Mouse (Mus musculus) forebrain, embryonic 16.5 days (tissue): ENCODE data around the gene Arhgap22. TPM values are rescaled to one million over a fixed set of nuclear protein-coding genes. Genes with fewer than 3 reads are reported as not detected.

ENCODE experiments used
- ATAC-seq: fragments of 200-750 bp; cut with Nextera tagmentation; 2 replicates; pipeline ENCODE4 v1.8.0; 2017; ENCODE audit warnings: mild to moderate bottlenecking, moderate library complexity
- H3K27ac ChIP-seq: fragments of 300-500 bp; sonication (generic); 2 replicates; pipeline ENCODE4 v1.5.1; 2014; ENCODE audit warnings: low read length, control low read depth
- H3K27me3 ChIP-seq: fragments of 300-500 bp; sonication (generic); replicated peaks from 2 replicates; pipeline ENCODE4 v1.6.1; 2014; ENCODE audit warnings: low read length; ENCODE audit not compliant: control insufficient read depth, insufficient read depth
- H3K36me3 ChIP-seq: fragments of 300-500 bp; sonication (generic); 2 replicates; pipeline ENCODE4 v1.6.1; 2014; ENCODE audit not compliant: control insufficient read depth, insufficient read depth
- H3K4me1 ChIP-seq: fragments of 300-500 bp; sonication (generic); replicated peaks from 2 replicates; pipeline ENCODE4 v1.6.1; 2014; ENCODE audit warnings: low read length; ENCODE audit not compliant: control insufficient read depth, insufficient read depth
- H3K4me2 ChIP-seq: fragments of 300-500 bp; sonication (generic); 2 replicates; pipeline ENCODE4 v1.6.1; 2014; ENCODE audit warnings: mild to moderate bottlenecking, low read length, control low read depth
- H3K4me3 ChIP-seq: fragments of 300-500 bp; sonication (generic); replicated peaks from 2 replicates; pipeline ENCODE4 v1.5.1; 2014; ENCODE audit warnings: mild to moderate bottlenecking, low read length, control low read depth
- H3K9ac ChIP-seq: fragments of 300-500 bp; sonication (generic); replicated peaks from 2 replicates; pipeline ENCODE4 v1.6.1; 2014; ENCODE audit warnings: low read depth, low read length, control low read depth
- H3K9me3 ChIP-seq: fragments of 300-500 bp; sonication (generic); 2 replicates; pipeline ENCODE4 v1.6.1; 2016; ENCODE audit warnings: low read length; ENCODE audit not compliant: control insufficient read depth
- WGBS: fragments of 180-500 bp; shearing (Covaris S2); extraction: QIAGEN DNeasy Blood & Tissue Kit; methylation state at CpG from one replicate; pipeline ENCODE4 v1.1.7; 2014; 5-methylcytosine and 5-hydroxymethylcytosine counted together
- polyA plus RNA-seq: library from polyadenylated mRNA; unstranded; fragments of >200 nt; fragmentation: Nextera tagmentation; extraction: Ambion mirVana; gene quantifications from 2 replicates; pipeline ENCODE4 v1.2.1, GENCODE M21; 2015

Gene Arhgap22
- polyA plus RNA-seq, 1 experiment from 2014 or later, result 0.47 TPM

DNA sequence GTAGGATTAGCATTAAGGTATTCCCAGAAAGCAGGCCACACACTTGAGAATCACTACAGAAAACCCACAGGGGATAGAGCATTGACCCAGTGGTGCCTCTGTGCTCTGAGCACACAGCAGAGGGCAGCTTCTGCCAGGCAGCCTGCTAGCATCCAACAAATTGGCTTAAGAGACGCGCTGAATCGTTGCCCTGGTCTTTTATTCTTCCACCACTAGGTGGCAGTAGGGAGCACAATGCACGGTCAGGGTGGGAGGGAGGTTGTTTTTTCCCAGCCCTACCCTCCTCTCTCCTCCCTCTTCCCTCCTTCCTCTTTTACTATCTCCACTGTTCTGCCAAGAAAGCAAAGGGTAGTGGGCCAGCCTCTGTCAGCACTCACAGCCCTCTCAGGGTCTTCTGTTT is 99.8 kb downstream of the Arhgap22 start:
- Histone ChIP-seq H3K27me3 (peaks cover 2% of the 10 kb centered on the region; the same call in 1 of the 2 replicates), H3K9me3 (no peaks in the 10 kb centered on the region), H3K4me3 (no peak overlapping the region), H3K27ac (no peak overlapping the region), H3K4me2 (0 out of 2 replicates have a peak overlapping the region, but pooled peaks have one; percentile 17), H3K4me1 (peaks cover 7% of the 10 kb centered on the region; the same call in 1 of the 2 replicates), H3K36me3 (no peaks in the 10 kb centered on the region), H3K9ac (no peak overlapping the region)
- WGBS, result 0% methylated on average over 4 of the region's 4 CpGs
- peak; percentile 69 for ATAC-seq

DNA sequence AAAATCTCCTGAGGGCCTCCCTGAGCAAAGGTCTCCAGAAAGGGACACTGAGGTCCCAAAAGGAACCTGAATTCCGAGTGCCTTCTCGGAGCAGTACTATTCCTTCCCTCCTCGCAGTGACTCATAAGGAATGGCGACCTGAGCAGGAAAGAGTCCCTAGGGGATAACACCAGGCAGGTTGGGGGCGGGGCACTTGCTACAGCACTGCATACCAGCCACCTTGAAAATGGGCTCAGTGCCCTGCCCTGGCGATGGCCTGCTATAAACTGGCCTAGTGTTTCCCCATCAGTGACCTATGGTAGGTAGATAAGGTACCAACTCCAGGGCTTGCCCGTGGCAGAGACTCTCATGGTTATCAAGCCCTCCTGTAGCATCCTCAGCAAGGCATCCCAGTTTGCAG is 100.3 kb downstream of the Arhgap22 start:
- WGBS, result 53% methylated on average over 7 of the region's 7 CpGs
- H3K9ac ChIP-seq, result no peak overlapping the region
- H3K27me3 ChIP-seq, result peaks cover 2% of the 10 kb centered on the region; the same call in 1 of the 2 replicates
- H3K4me1 ChIP-seq, result peaks cover 7% of the 10 kb centered on the region; the same call in 1 of the 2 replicates
- peak; percentile 28; the same call in 1 of the 2 replicates for ATAC-seq
- H3K9me3 ChIP-seq, result no peaks in the 10 kb centered on the region
- H3K36me3 ChIP-seq, result no peaks in the 10 kb centered on the region
- no peak overlapping the region for H3K4me2 ChIP-seq
- H3K27ac ChIP-seq, result no peak overlapping the region
- no peak overlapping the region for H3K4me3 ChIP-seq

DNA sequence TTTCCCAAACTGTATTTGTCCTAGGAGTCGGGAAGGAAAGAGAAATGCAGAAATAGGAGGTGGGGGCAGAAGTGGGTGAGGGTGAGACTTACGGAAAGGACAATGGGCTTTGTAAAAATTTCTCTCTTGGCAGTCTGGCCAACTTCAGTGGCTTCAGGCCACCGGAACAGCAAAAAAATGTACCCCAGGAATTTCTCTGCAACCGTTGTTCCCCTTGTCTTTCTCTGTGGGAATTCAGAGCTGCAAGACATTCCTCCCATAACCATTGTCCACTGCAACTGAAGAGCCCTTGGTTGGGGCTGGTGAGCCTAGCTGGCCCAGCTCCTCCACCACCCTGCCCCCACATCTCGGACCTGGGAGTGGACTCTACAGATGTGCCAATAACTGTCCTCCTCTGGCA is 101.3 kb downstream of the Arhgap22 start:
- WGBS, result 45% methylated on average over 5 of the region's 5 CpGs
- no peak for ATAC-seq
- Histone ChIP-seq H3K27me3 (peaks cover 7% of the 10 kb centered on the region), H3K9ac (no peak overlapping the region), H3K4me3 (no peak overlapping the region), H3K9me3 (no peaks in the 10 kb centered on the region), H3K27ac (no peak overlapping the region), H3K4me2 (no peak overlapping the region), H3K36me3 (no peaks in the 10 kb centered on the region), H3K4me1 (peaks cover 12% of the 10 kb centered on the region)

DNA sequence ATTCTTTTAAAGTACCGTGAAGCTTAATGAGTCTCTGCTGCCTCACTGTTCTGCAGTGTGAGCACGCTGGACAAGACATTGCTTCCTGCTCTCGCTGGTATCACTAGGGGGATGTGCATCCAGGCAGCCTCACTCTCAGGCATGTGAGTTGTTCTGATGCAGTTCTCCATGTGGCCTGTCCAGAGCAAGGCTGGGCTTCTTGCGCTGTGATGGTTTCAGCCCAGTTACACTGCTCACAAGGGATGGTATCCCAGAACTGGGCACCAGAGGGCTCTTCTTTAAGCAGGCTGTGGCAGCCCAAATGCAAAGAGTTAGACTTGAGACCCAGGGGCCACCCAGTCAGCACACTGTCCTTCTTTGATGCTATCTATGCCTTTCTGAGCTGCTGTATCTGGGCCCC is 101.9 kb downstream of the Arhgap22 start:
- Histone ChIP-seq H3K4me2 (no peak overlapping the region), H3K27me3 (peaks cover 12% of the 10 kb centered on the region), H3K4me3 (no peak overlapping the region), H3K9ac (no peak overlapping the region), H3K4me1 (peaks cover 17% of the 10 kb centered on the region), H3K27ac (no peak overlapping the region), H3K36me3 (no peaks in the 10 kb centered on the region), H3K9me3 (no peaks in the 10 kb centered on the region)
- WGBS, result 55% methylated on average over 4 of the region's 4 CpGs
- no peak for ATAC-seq

DNA sequence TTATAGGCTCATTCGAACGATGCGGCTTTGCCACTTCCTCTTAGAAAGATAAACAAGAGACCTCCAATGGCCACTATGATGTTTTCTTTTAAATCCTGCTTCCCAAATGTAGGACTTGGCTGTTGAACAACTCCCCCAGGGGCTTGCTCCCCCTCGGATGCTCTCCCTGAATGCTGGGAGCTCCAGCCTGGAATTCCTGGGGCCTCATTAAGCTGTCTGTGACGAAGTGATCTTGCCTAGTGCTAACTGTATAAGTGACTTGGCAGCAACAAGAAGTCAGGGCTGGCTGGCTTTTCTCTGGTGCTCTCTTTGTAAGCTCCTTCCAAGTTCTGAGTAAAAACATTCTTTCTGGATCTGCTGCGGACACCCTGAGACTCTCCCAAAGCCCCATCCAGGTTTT is 104.1 kb downstream of the Arhgap22 start:
- no peaks in the 10 kb centered on the region for H3K9me3 ChIP-seq
- 34% methylated on average over 6 of the region's 6 CpGs for WGBS
- H3K36me3 ChIP-seq, result no peaks in the 10 kb centered on the region
- no peak overlapping the region for H3K27ac ChIP-seq
- no peak overlapping the region for H3K9ac ChIP-seq
- H3K27me3 ChIP-seq, result peaks cover 16% of the 10 kb centered on the region
- no peak overlapping the region for H3K4me2 ChIP-seq
- no peak for ATAC-seq
- no peak overlapping the region for H3K4me3 ChIP-seq
- peaks cover 18% of the 10 kb centered on the region for H3K4me1 ChIP-seq

DNA sequence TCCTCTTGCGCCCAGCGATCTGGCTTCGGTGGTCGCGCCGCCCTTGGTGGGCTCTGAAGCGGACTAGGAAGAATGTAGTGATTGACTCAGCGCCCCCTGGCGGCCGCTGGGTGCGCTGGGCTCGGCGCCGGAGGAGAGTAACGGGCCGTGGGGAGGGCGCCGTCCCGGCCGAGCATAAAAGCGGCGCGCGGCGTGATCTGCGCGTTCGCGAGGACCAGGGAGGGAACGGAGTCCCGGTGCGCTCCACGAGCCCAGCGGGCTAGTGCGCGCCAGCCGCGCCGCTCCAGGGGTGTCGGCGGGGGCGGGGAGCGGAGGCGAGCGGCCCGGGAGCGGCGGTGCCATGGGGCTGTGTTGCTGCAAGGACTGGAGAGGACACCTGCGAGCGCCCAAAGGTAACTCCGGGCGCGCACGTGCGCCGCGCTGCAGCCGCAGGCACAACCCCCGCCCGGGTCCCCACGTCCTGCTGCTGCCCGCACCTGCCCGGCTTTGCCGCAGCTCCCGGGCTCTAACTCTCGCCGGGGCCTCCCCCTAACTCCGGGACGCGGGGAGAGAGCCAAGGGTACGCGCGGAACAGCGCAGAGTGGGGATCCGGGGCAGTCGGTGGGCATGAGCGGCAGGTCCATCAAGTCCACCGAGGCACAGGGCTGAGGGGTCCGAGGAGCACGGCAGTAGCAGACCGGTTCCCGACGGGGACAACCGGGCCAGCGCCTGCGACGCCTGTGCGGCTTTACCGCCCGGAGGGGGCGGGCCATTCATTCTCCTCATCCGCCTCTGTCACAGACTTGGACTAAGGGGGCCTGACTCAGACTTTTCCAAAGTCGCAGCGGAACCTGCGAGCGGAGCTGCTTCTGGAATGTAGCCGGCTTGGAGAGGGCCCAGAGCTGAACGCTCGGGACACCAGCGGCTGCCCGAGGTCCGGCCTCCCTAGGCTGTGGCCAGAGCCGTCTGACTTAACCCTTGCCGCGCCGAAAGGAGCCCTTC is 106.0 kb downstream of the Arhgap22 start:
- Histone ChIP-seq H3K36me3 (no peaks in the 10 kb centered on the region), H3K4me2 (peak overlapping the region; percentile 99), H3K9ac (peak overlapping the region; percentile 50), H3K27me3 (peaks cover 16% of the 10 kb centered on the region), H3K9me3 (no peaks in the 10 kb centered on the region), H3K4me3 (peak overlapping the region; percentile 64), H3K27ac (no peak overlapping the region), H3K4me1 (peaks cover 18% of the 10 kb centered on the region)
- under 1% methylated on average over 105 of the region's 106 CpGs for WGBS
- ATAC-seq, result peak; percentile 75

DNA sequence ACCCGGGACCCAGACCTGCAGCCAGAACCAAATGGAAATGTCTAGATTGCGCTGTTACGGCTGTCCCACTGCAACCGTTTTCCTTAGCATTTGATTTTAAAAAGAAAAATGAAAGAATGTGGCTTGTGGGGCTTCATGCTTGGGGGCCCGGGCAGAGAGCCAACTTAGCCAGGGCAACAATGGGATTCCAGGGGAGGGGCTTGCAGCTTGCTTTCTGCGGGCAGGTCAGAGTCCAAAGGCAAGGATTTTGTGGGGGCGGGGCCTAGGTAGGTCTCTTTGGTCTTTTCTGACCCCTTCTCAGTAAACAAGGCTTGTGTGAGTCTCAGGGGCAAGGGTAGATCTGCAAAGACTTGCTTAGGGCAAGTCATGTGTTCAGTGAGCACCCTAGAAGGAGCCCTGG is 107.0 kb downstream of the Arhgap22 start:
- H3K4me3 ChIP-seq, result no peak overlapping the region
- H3K4me1 ChIP-seq, result peaks cover 18% of the 10 kb centered on the region
- H3K27me3 ChIP-seq, result peaks cover 16% of the 10 kb centered on the region
- H3K36me3 ChIP-seq, result no peaks in the 10 kb centered on the region
- ATAC-seq, result no peak
- H3K9ac ChIP-seq, result no peak overlapping the region
- 2% methylated on average over 7 of the region's 7 CpGs for WGBS
- peak overlapping the region; percentile 13; the same call in 1 of the 2 replicates for H3K4me2 ChIP-seq
- no peaks in the 10 kb centered on the region for H3K9me3 ChIP-seq
- no peak overlapping the region for H3K27ac ChIP-seq

DNA sequence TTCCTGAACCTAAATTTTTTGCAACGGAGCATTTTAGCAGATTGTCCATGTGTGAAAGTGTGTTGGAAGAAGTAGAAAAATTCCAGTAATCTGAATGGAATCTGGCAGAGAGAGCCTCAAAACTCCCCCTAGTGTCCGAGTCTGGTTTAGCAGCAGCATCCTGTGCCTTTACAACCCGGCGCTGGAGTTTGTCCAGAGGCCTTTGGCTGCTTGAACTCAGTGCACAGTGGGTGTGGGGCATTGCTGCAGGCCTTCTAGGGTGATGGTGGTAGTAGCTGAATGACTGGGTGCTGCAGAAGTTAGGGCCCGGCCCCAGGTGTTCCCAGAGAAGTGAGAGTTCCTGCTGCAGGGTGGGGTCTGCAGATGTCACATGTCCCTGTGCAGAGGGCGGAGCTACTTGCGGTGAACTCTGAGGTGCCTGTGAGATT is 108.8 kb downstream of the Arhgap22 start:
- H3K4me3 ChIP-seq, result no peak overlapping the region
- H3K9me3 ChIP-seq, result no peaks in the 10 kb centered on the region
- no peak overlapping the region for H3K4me2 ChIP-seq
- H3K27me3 ChIP-seq, result peaks cover 14% of the 10 kb centered on the region
- no peak overlapping the region for H3K9ac ChIP-seq
- 24% methylated on average over 7 of the region's 7 CpGs for WGBS
- no peak for ATAC-seq
- no peaks in the 10 kb centered on the region for H3K36me3 ChIP-seq
- peaks cover 18% of the 10 kb centered on the region for H3K4me1 ChIP-seq
- H3K27ac ChIP-seq, result no peak overlapping the region

DNA sequence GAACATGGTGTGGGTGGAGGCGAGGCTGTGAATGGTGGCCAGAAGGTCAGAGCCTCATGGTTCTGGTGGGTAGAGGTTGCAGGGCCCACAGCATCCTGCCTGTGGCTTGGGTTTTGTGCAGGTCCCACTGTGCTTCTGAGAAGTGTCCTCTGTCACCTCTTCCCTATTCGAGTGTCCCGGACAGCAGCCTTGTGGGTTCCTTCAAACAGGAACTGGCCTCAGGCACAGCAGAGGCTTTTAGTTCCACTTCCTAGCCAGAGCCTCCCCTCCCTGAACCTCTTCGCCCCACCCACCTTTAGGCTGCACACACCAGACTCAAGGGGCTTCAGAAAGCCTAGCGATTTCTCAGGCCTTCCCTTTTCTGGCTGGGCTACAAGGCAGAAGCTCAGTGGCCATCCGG is 110.7 kb downstream of the Arhgap22 start:
- Histone ChIP-seq H3K4me3 (no peak overlapping the region), H3K4me2 (no peak overlapping the region), H3K9me3 (no peaks in the 10 kb centered on the region), H3K9ac (no peak overlapping the region), H3K27ac (no peak overlapping the region), H3K27me3 (peaks cover 14% of the 10 kb centered on the region), H3K4me1 (peaks cover 11% of the 10 kb centered on the region), H3K36me3 (no peaks in the 10 kb centered on the region)
- 76% methylated on average over 6 of the region's 6 CpGs for WGBS
- no peak for ATAC-seq
